Mouse (Mus musculus) myocyte (in vitro differentiated cells): ENCODE data around the gene Pspn. TPM values are rescaled to one million over a fixed set of nuclear protein-coding genes. Genes with fewer than 3 reads are reported as not detected.

Experiments used
- H3K27me3 ChIP-seq: one replicate; pipeline ENCODE4 v1.6.1; 2011; ENCODE audit not compliant: control insufficient read depth, insufficient read depth, insufficient read length
- H3K36me3 ChIP-seq: one replicate; pipeline ENCODE4 v1.6.1; 2011; ENCODE audit not compliant: control insufficient read depth, insufficient read depth
- H3K4me2 ChIP-seq: one replicate; pipeline ENCODE4 v1.6.1; 2011; ENCODE audit warnings: low read depth, control low read depth
- H3K4me3 ChIP-seq: one replicate; pipeline ENCODE4 v1.5.1; 2011; ENCODE audit warnings: mild to moderate bottlenecking, control low read depth, moderate library complexity
- H3K79me2 ChIP-seq: one replicate; pipeline ENCODE4 v1.6.1; 2011; ENCODE audit not compliant: control insufficient read depth, insufficient read depth
- H3ac ChIP-seq: one replicate; pipeline ENCODE4 v1.6.1; 2011; ENCODE audit not compliant: control insufficient read depth, insufficient read length
- CEBPB ChIP-seq: IDR thresholded peaks from 2 replicates; pipeline ENCODE4 v1.6.1; 2011; ENCODE audit warnings: mild to moderate bottlenecking, moderate library complexity; ENCODE audit not compliant: poor library complexity, insufficient read depth, severe bottlenecking
- E2F4 ChIP-seq: IDR thresholded peaks from one replicate; pipeline ENCODE4 v1.6.1; 2011; ENCODE audit warnings: mild to moderate bottlenecking, control low read depth, moderate library complexity; ENCODE audit not compliant: insufficient read depth
- MAX ChIP-seq: IDR thresholded peaks from one replicate; pipeline ENCODE4 v1.6.1; 2011; ENCODE audit warnings: low read depth, mild to moderate bottlenecking, control low read depth
- MYOD1 ChIP-seq, 3 experiments: IDR thresholded peaks; one replicate each; pipeline ENCODE4 v1.6.1; 2011; ENCODE audit warnings: control low read depth in 2 of 3, low read depth in 2 of 3, mild to moderate bottlenecking in 2 of 3, moderate library complexity in 1 of 3; ENCODE audit not compliant: insufficient read length in 2 of 3, control insufficient read depth in 1 of 3
- MYOG ChIP-seq, 3 experiments: IDR thresholded peaks; one replicate each; pipeline ENCODE4 v1.6.1; 2011; ENCODE audit warnings: control low read depth in 2 of 3, low read depth in 2 of 3, mild to moderate bottlenecking in 2 of 3; ENCODE audit not compliant: insufficient read length in 2 of 3, control insufficient read depth in 1 of 3, insufficient read depth in 1 of 3
- POLR2A ChIP-seq: IDR thresholded peaks from one replicate; pipeline ENCODE4 v1.6.1; 2011; ENCODE audit warnings: low read depth, mild to moderate bottlenecking, control low read depth, moderate library complexity; ENCODE audit not compliant: insufficient read length
- POLR2AphosphoS2 ChIP-seq: IDR thresholded peaks from one replicate; pipeline ENCODE4 v1.6.1; 2011; ENCODE audit warnings: low read depth, control low read depth; ENCODE audit not compliant: insufficient read length
- REST ChIP-seq: IDR thresholded peaks from one replicate; pipeline ENCODE4 v1.6.1; 2011; ENCODE audit warnings: mild to moderate bottlenecking, control low read depth, moderate library complexity; ENCODE audit not compliant: insufficient read depth, insufficient read length
- SRF ChIP-seq: IDR thresholded peaks from one replicate; pipeline ENCODE4 v1.6.1; 2011; ENCODE audit warnings: low read depth; ENCODE audit not compliant: control insufficient read depth, insufficient read length
- TCF12 ChIP-seq: IDR thresholded peaks from one replicate; pipeline ENCODE4 v1.6.1; 2011; ENCODE audit warnings: mild to moderate bottlenecking, control low read depth; ENCODE audit not compliant: poor library complexity, insufficient read depth, severe bottlenecking
- TCF3 ChIP-seq: IDR thresholded peaks from one replicate; pipeline ENCODE4 v1.6.1; 2011; ENCODE audit warnings: low read depth, control low read depth; ENCODE audit not compliant: insufficient read length
- USF1 ChIP-seq: IDR thresholded peaks from one replicate; pipeline ENCODE4 v1.6.1; 2011; ENCODE audit warnings: low read depth, mild to moderate bottlenecking, control low read depth, moderate library complexity
- polyA plus RNA-seq: library from polyadenylated mRNA; unstranded; fragments of >200 nt; fragmentation: generic; extraction: Trizol; gene quantifications from one replicate; pipeline ENCODE4 v1.2.1, GENCODE M21; 2012; ENCODE audit warnings: missing spikeins

Pspn gene
- polyA plus RNA-seq, 1 experiment: 1.1 TPM

DNA sequence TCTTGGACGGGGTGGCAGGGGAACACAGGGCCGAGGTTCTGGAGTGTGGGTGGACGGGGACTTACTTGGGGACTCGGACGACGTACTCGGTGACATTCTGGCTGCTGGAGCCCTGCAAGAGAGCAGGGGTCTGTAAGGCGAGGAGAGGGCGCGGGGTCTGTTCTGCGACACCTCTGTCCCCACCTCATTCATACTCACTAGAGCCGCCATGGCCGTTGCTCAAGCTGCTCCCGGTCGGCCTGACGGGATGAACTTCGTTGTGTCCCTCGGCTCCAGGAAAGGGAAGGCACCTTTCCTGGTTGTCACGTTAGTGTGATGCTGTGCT, 11.1 kb upstream of the Pspn start:
- Histone ChIP-seq H3K27me3 (no peaks in the 10 kb centered on the region), H3ac (peak overlapping the region; percentile 39)

DNA sequence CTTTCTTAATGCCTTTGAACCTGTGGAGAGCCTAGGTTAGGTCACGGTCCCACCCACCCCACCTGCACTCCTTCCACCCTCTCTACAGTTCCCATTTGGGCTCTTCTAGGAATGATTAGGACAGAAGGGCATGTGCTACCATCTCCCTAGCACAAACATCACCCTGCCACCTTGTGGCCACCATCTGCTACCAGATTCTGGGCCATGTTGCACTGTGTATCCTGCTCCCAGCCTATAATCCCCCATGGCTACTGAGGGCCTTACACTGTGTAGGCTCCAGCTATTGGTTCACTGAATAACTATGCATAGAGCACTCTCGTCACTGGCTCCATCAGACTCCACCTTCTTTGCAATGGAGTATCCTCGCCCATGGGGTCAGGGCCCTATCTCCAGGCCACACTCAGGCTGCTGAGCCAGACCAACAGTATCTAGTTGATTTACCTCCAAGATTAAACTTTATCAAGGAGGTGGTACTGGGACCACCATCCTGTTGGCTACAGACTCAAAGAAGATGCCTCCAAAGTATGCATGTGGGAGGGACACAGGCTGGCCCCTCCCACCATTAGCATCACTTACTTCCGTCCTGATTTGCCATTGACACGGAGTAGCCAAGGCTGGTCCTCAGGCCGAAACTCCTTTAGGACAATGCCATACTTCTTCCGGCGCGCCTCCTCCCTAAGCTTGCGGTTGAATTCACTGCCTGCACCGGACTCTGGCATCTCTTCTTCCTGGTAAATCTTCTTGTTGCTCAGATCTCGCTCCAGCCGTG, 7.5 kb upstream of the Pspn start:
- Histone ChIP-seq H3K27me3 (no peaks in the 10 kb centered on the region), H3K36me3 (peaks cover 10% of the 10 kb centered on the region), H3K79me2 (peaks cover 18% of the 10 kb centered on the region), H3K4me3 (no peak overlapping the region), H3ac (no peak overlapping the region), H3K4me2 (no peak overlapping the region)
- no peak for TF ChIP-seq CEBPB
- no peak for TF ChIP-seq POLR2A
- no peak for TF ChIP-seq SRF
- TF ChIP-seq REST: no peak
- no peak for TF ChIP-seq E2F4
- TF ChIP-seq MYOD1 (IDR thresholded peaks at IDR 0.05; ENCODE audit: control insufficient read depth in 1 of 3, insufficient read length in 2 of 3, low read depth in 2 of 3): no peak
- no peak for TF ChIP-seq MAX
- TF ChIP-seq POLR2AphosphoS2: no peak

More for the DNA sequence above, 11.1 kb upstream of the Pspn start:
- TF ChIP-seq MYOD1 (IDR thresholded peaks at IDR 0.05; ENCODE audit: control insufficient read depth in 1 of 3, insufficient read length in 2 of 3, low read depth in 2 of 3): no peak
- no peak for TF ChIP-seq POLR2A
- TF ChIP-seq MAX: no peak
- no peak for TF ChIP-seq E2F4
- no peak for TF ChIP-seq MYOG (IDR thresholded peaks at IDR 0.05; ENCODE audit: control insufficient read depth in 1 of 3, insufficient read depth in 1 of 3, insufficient read length in 2 of 3, low read depth in 2 of 3)
- TF ChIP-seq TCF3: no peak
- peaks cover 9% of the 10 kb centered on the region for H3K36me3 ChIP-seq
- peaks cover 18% of the 10 kb centered on the region for H3K79me2 ChIP-seq
- H3K4me3 ChIP-seq: peak overlapping the region; percentile 87
- peak overlapping the region; percentile 94 for H3K4me2 ChIP-seq

- Histone ChIP-seq H3K36me3 (peaks cover 10% of the 10 kb centered on the region), H3K4me3 (no peak overlapping the region), H3ac (no peak overlapping the region), H3K79me2 (no peaks in the 10 kb centered on the region), H3K4me2 (no peak overlapping the region), H3K27me3 (no peaks in the 10 kb centered on the region)
- no peak for TF ChIP-seq TCF12
- TF ChIP-seq MYOD1 (IDR thresholded peaks at IDR 0.05; ENCODE audit: control insufficient read depth in 1 of 3, insufficient read length in 2 of 3, low read depth in 2 of 3): no peak
- TF ChIP-seq POLR2AphosphoS2: no peak
Measured at GRCm38 (mm10) chr17:57003994-57004393, 4.2 kb upstream of the Pspn start.

DNA sequence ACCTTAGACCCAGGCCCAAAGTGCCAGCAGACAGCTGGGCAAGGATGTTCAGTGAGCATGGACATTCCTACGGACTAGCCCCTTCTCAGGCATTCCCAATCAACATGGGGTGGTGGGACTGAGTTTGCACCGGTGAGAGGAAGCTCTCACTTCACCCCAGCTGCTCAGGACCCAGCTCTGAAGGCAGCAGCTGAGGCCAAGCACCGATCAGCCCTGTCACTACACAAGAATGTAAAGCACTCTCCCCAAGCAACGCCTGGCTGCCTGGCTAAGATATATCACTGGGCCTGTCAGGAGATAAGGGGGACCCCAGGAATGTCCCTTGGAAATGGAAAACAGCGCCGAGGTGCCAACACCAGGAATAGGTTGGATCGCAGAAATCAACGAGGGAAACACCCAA, 1.4 kb upstream of the Pspn start:
- Histone ChIP-seq H3ac (no peak overlapping the region), H3K79me2 (no peaks in the 10 kb centered on the region), H3K27me3 (no peaks in the 10 kb centered on the region), H3K4me2 (no peak overlapping the region), H3K36me3 (peaks cover 5% of the 10 kb centered on the region), H3K4me3 (no peak overlapping the region)
- no peak for TF ChIP-seq USF1
- peak; percentile 1 for TF ChIP-seq TCF12
- peak; percentile 60 for TF ChIP-seq TCF3
- no peak for TF ChIP-seq SRF
- TF ChIP-seq MYOG (IDR thresholded peaks at IDR 0.05; ENCODE audit: control insufficient read depth in 1 of 3, insufficient read depth in 1 of 3, insufficient read length in 2 of 3, low read depth in 2 of 3): peak; percentile 62 to 97 (median 80)
- TF ChIP-seq MAX: no peak
- TF ChIP-seq CEBPB: no peak
- TF ChIP-seq POLR2AphosphoS2: peak; percentile 52
- no peak for TF ChIP-seq REST
- TF ChIP-seq POLR2A: no peak
- peak in 2 of 3 experiments; percentile 61 to 84 for TF ChIP-seq MYOD1 (IDR thresholded peaks at IDR 0.05; ENCODE audit: control insufficient read depth in 1 of 3, insufficient read length in 2 of 3, low read depth in 2 of 3)
- TF ChIP-seq E2F4: no peak

GRCm38 (mm10) chr17:56999414-56999813, 404 bp downstream of the Pspn start:
- Histone ChIP-seq H3K4me2 (no peak overlapping the region), H3K79me2 (no peaks in the 10 kb centered on the region), H3K27me3 (no peaks in the 10 kb centered on the region), H3K4me3 (no peak overlapping the region), H3K36me3 (no peaks in the 10 kb centered on the region), H3ac (no peak overlapping the region)
- TF ChIP-seq E2F4 (no peak), MYOD1 (IDR thresholded peaks at IDR 0.05; ENCODE audit: control insufficient read depth in 1 of 3, insufficient read length in 2 of 3, low read depth in 2 of 3) (peak in 2 of 3 experiments; percentile 58 to 81), TCF12 (no peak), CEBPB (no peak), REST (no peak), USF1 (no peak), TCF3 (peak; percentile 33), MYOG (IDR thresholded peaks at IDR 0.05; ENCODE audit: control insufficient read depth in 1 of 3, insufficient read depth in 1 of 3, insufficient read length in 2 of 3, low read depth in 2 of 3) (peak in 2 of 3 experiments; percentile 61 to 90)
